Comparison of ENCODE assay signal across 15 mouse cellular contexts in genomic region chr12:75671759-75672315, GRCm38 (mm10). TPM values are rescaled to one million over a fixed set of nuclear protein-coding genes. Genes with fewer than 3 reads are reported as not detected.
DNase-seq lines count a peak whose midpoint lies in the region; ATAC-seq and TF ChIP-seq lines count a peak whose summit lies in the region.
"Had no signal": no experiment of that assay in that cellular context is flagged by ENCODE, and none has a peak within 500 bp of the region (broad histone marks: within the 10 kb centered on the region; RNA-seq: fewer than 3 reads in every experiment).

No protein-coding gene starts in this region.

- peaks cover 6% of the 10 kb centered on the region; the same call in 1 of the 2 replicates for H3K36me3 ChIP-seq in liver, embryonic 13.5 days
- H3K36me3 ChIP-seq in midbrain, postnatal 0 days (ENCODE audit: insufficient read depth, low read length), result no peaks in the 10 kb centered on the region
- H3K36me3 ChIP-seq: embryonic facial prominence, embryonic 15.5 days; midbrain, embryonic 15.5 days; stomach, embryonic 15.5 days had no signal

- peak; percentile 15 for DNase-seq in cerebellum, adult 8-10 months
- DNase-seq in cerebellum, adult 11-12 months, result no peak
- DNase-seq in liver, embryonic 13.5 days, result no peak
- DNase-seq in liver (no peak), adipocyte (ENCODE audit: low spot score) (no peak)
- peak; percentile 5 for DNase-seq in brain, adult 2 months (ENCODE audit: low read depth, low spot score)
- DNase-seq in naive thymus-derived CD4-positive, alpha-beta T cell, adult 2 months (ENCODE audit: low read depth), result peak; percentile 33
- DNase-seq in midbrain, postnatal 0 days (ENCODE audit: low spot score), result no peak
- DNase-seq: heart, adult 18-20 months; heart, postnatal 14 days; right cerebral cortex, postnatal 25 days had no signal

- peaks cover 35% of the 10 kb centered on the region for H3K4me1 ChIP-seq in liver, embryonic 13.5 days (replicated peaks)
- peaks cover 8% of the 10 kb centered on the region; the same call in 1 of the 2 replicates for H3K4me1 ChIP-seq in midbrain, postnatal 0 days (ENCODE audit: insufficient read depth, low read length)

- H3K4me2 ChIP-seq in liver, embryonic 13.5 days, result 0 out of 2 replicates have a peak overlapping the region, but pooled peaks have one; percentile 75
- no peak overlapping the region for H3K4me2 ChIP-seq in midbrain, postnatal 0 days (ENCODE audit: low read depth, low read length, poor library complexity, severe bottlenecking)
- H3K4me2 ChIP-seq: embryonic facial prominence, embryonic 15.5 days; midbrain, embryonic 15.5 days had no signal

- no peak overlapping the region for H3K27ac ChIP-seq in liver, embryonic 13.5 days
- H3K27ac ChIP-seq in midbrain, postnatal 0 days (ENCODE audit: low read depth, low read length), result no peak overlapping the region
- H3K27ac ChIP-seq: embryonic facial prominence, embryonic 15.5 days; macrophage; midbrain, embryonic 15.5 days; stomach, embryonic 15.5 days had no signal

- no peaks in the 10 kb centered on the region for H3K27me3 ChIP-seq in liver, embryonic 13.5 days
- H3K27me3 ChIP-seq in midbrain, postnatal 0 days (ENCODE audit: insufficient read depth, low read length), result no peaks in the 10 kb centered on the region
- H3K27me3 ChIP-seq: embryonic facial prominence, embryonic 15.5 days; midbrain, embryonic 15.5 days; stomach, embryonic 15.5 days had no signal

- H3K4me3 ChIP-seq in liver, embryonic 13.5 days (replicated peaks), result no peak overlapping the region
- H3K4me3 ChIP-seq in midbrain, postnatal 0 days (ENCODE audit: low read depth, low read length), result no peak overlapping the region
- H3K4me3 ChIP-seq: embryonic facial prominence, embryonic 15.5 days; midbrain, embryonic 15.5 days; stomach, embryonic 15.5 days had no signal

- TF ChIP-seq CTCF in midbrain, postnatal 0 days (IDR thresholded peaks at IDR 0.05), result no peak; the same call in 1 of the 2 replicates

- WGBS in liver, embryonic 13.5 days (ENCODE audit: insufficient replicate concordance), result 70% methylated on average over 3 of the region's 3 CpGs
- WGBS in midbrain, postnatal 0 days, result 94% methylated on average over 3 of the region's 3 CpGs

- ATAC-seq in liver, embryonic 13.5 days (ENCODE audit: low read depth), result no peak
- no peak for ATAC-seq in midbrain, postnatal 0 days (ENCODE audit: low FRiP score)
- ATAC-seq: midbrain, embryonic 15.5 days had no signal

- no peaks in the 10 kb centered on the region for H3K9me3 ChIP-seq in liver, embryonic 13.5 days (replicated peaks)
- no peaks in the 10 kb centered on the region for H3K9me3 ChIP-seq in midbrain, postnatal 0 days (ENCODE audit: low read length)
- H3K9me3 ChIP-seq: embryonic facial prominence, embryonic 15.5 days; midbrain, embryonic 15.5 days; stomach, embryonic 15.5 days had no signal

- H3K9ac ChIP-seq in liver, embryonic 13.5 days, result 0 out of 2 replicates have a peak overlapping the region, but pooled peaks have one; percentile 10
- no peak overlapping the region for H3K9ac ChIP-seq in midbrain, postnatal 0 days (replicated peaks; ENCODE audit: low read length, poor library complexity, severe bottlenecking)
- H3K9ac ChIP-seq: embryonic facial prominence, embryonic 15.5 days; midbrain, embryonic 15.5 days; stomach, embryonic 15.5 days had no signal

RNA-seq across cellular contexts. Expression of gene Wdr89, which starts 2.5 kb away (rescaled TPM):
- 7.9 and 8.3 TPM in 2 replicates for polyA plus RNA-seq in liver, embryonic 13.5 days (2015; fragmentation: Nextera tagmentation; extraction: Ambion mirVana)
- 3.3 and 3.5 TPM in 2 replicates for total RNA-seq in midbrain, postnatal 0 days (2014; rRNA removed)
- 2.9 and 3.5 TPM in 2 replicates for polyA plus RNA-seq in midbrain, postnatal 0 days (2015; fragmentation: Nextera tagmentation; extraction: Ambion mirVana)

Comparison
In these comparisons a context has a peak if more than half of its experiments do, and no peak if none do; other contexts are left out.
1. DNase-seq: peak in cerebellum, adult 8-10 months (single experiment), brain, adult 2 months (single experiment) and naive thymus-derived CD4-positive, alpha-beta T cell, adult 2 months (single experiment); none in cerebellum, adult 11-12 months (single experiment), liver, embryonic 13.5 days (single experiment), liver (single experiment), midbrain, postnatal 0 days (single experiment) and adipocyte (single experiment).